Comparison of ENCODE assay signal across 28 mouse cellular contexts in the genomic region with DNA sequence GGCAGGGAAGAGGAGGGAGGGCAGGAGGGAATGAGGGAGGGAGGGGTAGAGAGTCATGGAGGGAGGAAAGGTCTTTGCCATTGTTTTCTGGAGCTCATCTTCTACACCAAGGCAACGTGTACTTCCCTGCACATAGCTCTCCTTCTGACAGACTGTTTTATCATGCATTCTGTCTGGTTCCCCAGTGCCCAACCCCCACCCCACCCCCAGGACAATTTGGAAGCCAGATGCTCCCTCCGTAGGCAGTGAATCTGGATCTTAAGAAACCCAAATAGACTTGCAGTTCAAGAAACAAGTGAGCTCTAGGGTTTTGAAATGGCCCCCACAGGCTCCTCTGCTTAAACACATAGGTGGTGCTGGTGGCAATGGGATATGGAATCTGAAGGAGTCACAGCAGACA. TPM values are rescaled to one million over a fixed set of nuclear protein-coding genes. Genes with fewer than 3 reads are reported as not detected.
"Had no signal": no experiment of that assay in that cellular context is flagged by ENCODE, and none has a peak within 500 bp of the region (broad histone marks: within the 10 kb centered on the region; RNA-seq: fewer than 3 reads in every experiment).

No protein-coding gene starts in this region.

- H3K4me2 ChIP-seq: heart, embryonic 12.5 days; hindbrain, embryonic 13.5 days; hindbrain, embryonic 15.5 days; intestine, embryonic 15.5 days; limb, embryonic 12.5 days; liver, embryonic 11.5 days; liver, embryonic 13.5 days had no signal

- H3K9ac ChIP-seq: heart, embryonic 12.5 days; hindbrain, embryonic 13.5 days; hindbrain, embryonic 15.5 days; intestine, embryonic 15.5 days; limb, embryonic 12.5 days; liver, embryonic 13.5 days had no signal

- ATAC-seq: inflammation-experienced regulatory T-cells, adult 6 months; intestine, embryonic 15.5 days; intestine, postnatal 0 days had no signal

- H3K4me1 ChIP-seq: hindbrain, embryonic 13.5 days; intestine, embryonic 15.5 days; limb, embryonic 10.5 days; limb, embryonic 12.5 days had no signal

- H3K4me3 ChIP-seq: heart, embryonic 10.5 days; heart, embryonic 12.5 days; hindbrain, embryonic 13.5 days; hindbrain, embryonic 15.5 days; intestine, embryonic 15.5 days; layer of hippocampus, adult 2 months; left cerebral cortex, adult 2 months; limb, embryonic 10.5 days; limb, embryonic 12.5 days; liver, embryonic 13.5 days had no signal

- H3K27me3 ChIP-seq: heart, embryonic 12.5 days; hindbrain, embryonic 13.5 days; hindbrain, embryonic 15.5 days; intestine, embryonic 15.5 days; limb, embryonic 12.5 days; liver, embryonic 13.5 days had no signal

- H3K9me3 ChIP-seq: heart, embryonic 10.5 days; heart, embryonic 12.5 days; hindbrain, embryonic 13.5 days; hindbrain, embryonic 15.5 days; intestine, embryonic 15.5 days; limb, embryonic 10.5 days; limb, embryonic 12.5 days; liver, embryonic 13.5 days had no signal

- H3K27ac ChIP-seq: heart, embryonic 10.5 days; hindbrain, embryonic 13.5 days; hindbrain, embryonic 15.5 days; intestine, embryonic 15.5 days; layer of hippocampus, adult 2 months; left cerebral cortex, adult 2 months; limb, embryonic 10.5 days; limb, embryonic 12.5 days; liver, embryonic 13.5 days had no signal

- DNase-seq: gastrocnemius, postnatal 14 days; gastrocnemius, postnatal 36 days; heart, adult 18-20 months; heart, postnatal 10 days; heart, postnatal 36 days; kidney, adult 18-20 months; kidney, adult 8-10 months; kidney, postnatal 10 days; kidney, postnatal 4 days; liver; liver, embryonic 13.5 days had no signal

- H3K36me3 ChIP-seq: heart, embryonic 10.5 days; heart, embryonic 12.5 days; hindbrain, embryonic 13.5 days; hindbrain, embryonic 15.5 days; intestine, embryonic 15.5 days; limb, embryonic 10.5 days; limb, embryonic 12.5 days; liver, embryonic 13.5 days had no signal

RNA-seq across cellular contexts. Expression of a gene that starts 1.8 kb away (rescaled TPM):
- total RNA-seq: gastrocnemius, adult 8-10 months; gastrocnemius, postnatal 14 days; gastrocnemius, postnatal 36 days; layer of hippocampus, adult 2 months; layer of hippocampus, postnatal 10 days; layer of hippocampus, postnatal 25 days had no signal
- polyA plus RNA-seq: inflammation-experienced regulatory T-cells, adult 6 months had no signal

RNA-seq across cellular contexts. Expression of a gene that starts 11.7 kb away (rescaled TPM):
- total RNA-seq: hematopoietic stem cell, adult 5-6 weeks had no signal
- polyA plus RNA-seq: inflammation-experienced regulatory T-cells, adult 6 months had no signal

RNA-seq across cellular contexts. Expression of a gene that starts 42.0 kb away (rescaled TPM):
- total RNA-seq: gastrocnemius, adult 8-10 months; layer of hippocampus, adult 2 months; layer of hippocampus, postnatal 10 days had no signal
- polyA plus RNA-seq: hindbrain, embryonic 11.5 days; limb, embryonic 10.5 days had no signal
